11 mouse cellular contexts compared by ENCODE assay signal in the genomic region with DNA sequence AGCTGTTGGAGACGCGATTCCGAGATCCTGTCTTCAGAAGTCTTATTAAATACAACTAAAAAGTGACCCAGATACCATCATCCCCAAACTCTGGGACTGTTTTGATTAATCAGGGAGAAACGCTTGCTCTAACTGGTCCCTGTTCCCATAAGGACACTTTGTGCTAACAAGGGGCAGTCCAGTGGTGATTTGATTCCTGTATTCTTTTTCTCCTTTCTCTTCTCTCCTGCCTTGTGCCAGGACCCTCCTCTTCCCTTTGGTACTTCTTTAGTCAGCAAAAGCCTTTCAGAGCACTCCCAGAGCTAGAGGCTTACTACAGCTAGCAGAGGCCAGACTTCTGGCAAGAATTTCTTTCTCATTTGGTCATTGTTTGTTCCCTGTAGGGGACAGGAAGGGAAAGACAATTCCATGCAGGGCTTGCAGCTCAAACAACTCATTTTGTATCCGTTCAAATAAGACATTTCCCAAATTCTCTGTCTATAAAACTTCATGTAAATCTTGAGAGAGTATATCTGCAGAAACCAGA.
A peak's percentile ranks its signal among the peaks of the same experiment; 100 is the strongest.
DNase-seq lines count a peak whose midpoint lies in the region; ATAC-seq lines count a peak whose summit lies in the region.
"Had no signal": no experiment of that assay in that cellular context is flagged by ENCODE, and none has a peak within 500 bp of the region (broad histone marks: within the 10 kb centered on the region; RNA-seq: fewer than 3 reads in every experiment).

No protein-coding gene starts in this region.

- H3K4me2 ChIP-seq in hindbrain, embryonic 14.5 days (replicated peaks): no peak overlapping the region
- H3K4me2 ChIP-seq in hindbrain, embryonic 12.5 days (replicated peaks): no peak overlapping the region
- H3K4me2 ChIP-seq in midbrain, embryonic 13.5 days (replicated peaks): no peak overlapping the region
- no peak overlapping the region for H3K4me2 ChIP-seq in intestine, embryonic 15.5 days (replicated peaks)
- H3K4me2 ChIP-seq in stomach, embryonic 15.5 days: no peak overlapping the region

- H3K9me3 ChIP-seq in hindbrain, embryonic 14.5 days (ENCODE audit: control insufficient read depth, low read length): no peaks in the 10 kb centered on the region
- H3K9me3 ChIP-seq in hindbrain, embryonic 12.5 days (replicated peaks): no peaks in the 10 kb centered on the region
- H3K9me3 ChIP-seq in midbrain, embryonic 13.5 days: no peaks in the 10 kb centered on the region
- no peaks in the 10 kb centered on the region for H3K9me3 ChIP-seq in midbrain, embryonic 10.5 days (replicated peaks)
- H3K9me3 ChIP-seq in intestine, embryonic 15.5 days: no peaks in the 10 kb centered on the region
- H3K9me3 ChIP-seq in stomach, embryonic 15.5 days: no peaks in the 10 kb centered on the region

- H3K36me3 ChIP-seq in hindbrain, embryonic 14.5 days (replicated peaks; ENCODE audit: control insufficient read depth, insufficient read depth): no peaks in the 10 kb centered on the region
- no peaks in the 10 kb centered on the region for H3K36me3 ChIP-seq in hindbrain, embryonic 12.5 days
- no peaks in the 10 kb centered on the region for H3K36me3 ChIP-seq in midbrain, embryonic 13.5 days
- no peaks in the 10 kb centered on the region for H3K36me3 ChIP-seq in midbrain, embryonic 10.5 days
- no peaks in the 10 kb centered on the region for H3K36me3 ChIP-seq in intestine, embryonic 15.5 days
- H3K36me3 ChIP-seq in stomach, embryonic 15.5 days: no peaks in the 10 kb centered on the region

- WGBS in hindbrain, embryonic 14.5 days: 39% methylated on average over 5 of the region's 5 CpGs
- WGBS in hindbrain, embryonic 12.5 days: 43% methylated on average over 5 of the region's 5 CpGs
- 47% methylated on average over 5 of the region's 5 CpGs for WGBS in midbrain, embryonic 13.5 days
- 46% methylated on average over 5 of the region's 5 CpGs for WGBS in midbrain, embryonic 10.5 days
- 36% methylated on average over 5 of the region's 5 CpGs for WGBS in intestine, embryonic 15.5 days
- 32% methylated on average over 5 of the region's 5 CpGs for WGBS in stomach, embryonic 15.5 days

- peak overlapping the region; percentile 35; the same call in 1 of the 2 replicates for H3K27ac ChIP-seq in hindbrain, embryonic 14.5 days
- no peak overlapping the region for H3K27ac ChIP-seq in hindbrain, embryonic 12.5 days
- peak overlapping the region; percentile 19; the same call in 1 of the 2 replicates for H3K27ac ChIP-seq in midbrain, embryonic 13.5 days
- no peak overlapping the region for H3K27ac ChIP-seq in midbrain, embryonic 10.5 days (replicated peaks)
- H3K27ac ChIP-seq in intestine, embryonic 15.5 days: peak overlapping the region; percentile 71
- peak overlapping the region; percentile 51 for H3K27ac ChIP-seq in stomach, embryonic 15.5 days

- H3K9ac ChIP-seq in hindbrain, embryonic 14.5 days: no peak overlapping the region
- no peak overlapping the region for H3K9ac ChIP-seq in hindbrain, embryonic 12.5 days
- H3K9ac ChIP-seq in midbrain, embryonic 13.5 days (replicated peaks): no peak overlapping the region
- H3K9ac ChIP-seq in intestine, embryonic 15.5 days: no peak overlapping the region
- no peak overlapping the region for H3K9ac ChIP-seq in stomach, embryonic 15.5 days

- ATAC-seq in hindbrain, embryonic 14.5 days (ENCODE audit: low FRiP score): no peak
- no peak for ATAC-seq in hindbrain, embryonic 12.5 days (ENCODE audit: low FRiP score)
- no peak for ATAC-seq in midbrain, embryonic 13.5 days
- ATAC-seq in intestine, embryonic 15.5 days: no peak
- ATAC-seq in stomach, embryonic 15.5 days (ENCODE audit: insufficient read depth, low FRiP score, low read depth): no peak

- H3K4me1 ChIP-seq in hindbrain, embryonic 14.5 days (replicated peaks; ENCODE audit: control insufficient read depth, insufficient read depth, low read length): peaks cover 9% of the 10 kb centered on the region; the same call in 1 of the 2 replicates
- H3K4me1 ChIP-seq in hindbrain, embryonic 12.5 days: no peaks in the 10 kb centered on the region; the same call in 1 of the 2 replicates
- H3K4me1 ChIP-seq in midbrain, embryonic 13.5 days (replicated peaks): 0 out of 2 replicates have a peak, but pooled peaks cover 6% of the 10 kb centered on the region
- peaks cover 6% of the 10 kb centered on the region for H3K4me1 ChIP-seq in midbrain, embryonic 10.5 days
- H3K4me1 ChIP-seq in intestine, embryonic 15.5 days (replicated peaks): 0 out of 2 replicates have a peak, but pooled peaks cover 2% of the 10 kb centered on the region
- 0 out of 2 replicates have a peak, but pooled peaks cover 5% of the 10 kb centered on the region for H3K4me1 ChIP-seq in stomach, embryonic 15.5 days

- H3K4me3 ChIP-seq in hindbrain, embryonic 14.5 days (replicated peaks; ENCODE audit: low read length): no peak overlapping the region
- no peak overlapping the region for H3K4me3 ChIP-seq in hindbrain, embryonic 12.5 days
- H3K4me3 ChIP-seq in midbrain, embryonic 13.5 days (replicated peaks): no peak overlapping the region
- H3K4me3 ChIP-seq in midbrain, embryonic 10.5 days: no peak overlapping the region
- no peak overlapping the region for H3K4me3 ChIP-seq in intestine, embryonic 15.5 days (replicated peaks)
- no peak overlapping the region for H3K4me3 ChIP-seq in stomach, embryonic 15.5 days (replicated peaks)

- no peaks in the 10 kb centered on the region for H3K27me3 ChIP-seq in hindbrain, embryonic 14.5 days (ENCODE audit: control insufficient read depth, insufficient read depth, low read length)
- H3K27me3 ChIP-seq in hindbrain, embryonic 12.5 days: no peaks in the 10 kb centered on the region
- no peaks in the 10 kb centered on the region for H3K27me3 ChIP-seq in midbrain, embryonic 13.5 days
- H3K27me3 ChIP-seq in midbrain, embryonic 10.5 days (ENCODE audit: low read depth, poor library complexity, severe bottlenecking): no peaks in the 10 kb centered on the region
- H3K27me3 ChIP-seq in intestine, embryonic 15.5 days (replicated peaks): no peaks in the 10 kb centered on the region
- no peaks in the 10 kb centered on the region for H3K27me3 ChIP-seq in stomach, embryonic 15.5 days (replicated peaks)

- peak; percentile 52 for DNase-seq in hindbrain, embryonic 14.5 days (ENCODE audit: low spot score)
- no peak for DNase-seq in midbrain, embryonic 10.5 days (ENCODE audit: low spot score)
- no peak for DNase-seq in spleen, postnatal 14 days (ENCODE audit: low spot score in 2 of 2)
- no peak for DNase-seq in adrenal gland, postnatal 25 days
- DNase-seq: adrenal gland, adult 2 months; cerebellum, adult 11 months; gastrocnemius, postnatal 10 days had no signal

Comparison
In these comparisons a context has a peak if more than half of its experiments do, and no peak if none do; other contexts are left out.
1. H3K27ac ChIP-seq: peak in hindbrain, embryonic 14.5 days (single experiment), midbrain, embryonic 13.5 days (single experiment), intestine, embryonic 15.5 days (single experiment) and stomach, embryonic 15.5 days (single experiment); none in hindbrain, embryonic 12.5 days (single experiment) and midbrain, embryonic 10.5 days (single experiment).